Mouse (Mus musculus): Measurements from ENCODE around the gene Rfx7.

DNA sequence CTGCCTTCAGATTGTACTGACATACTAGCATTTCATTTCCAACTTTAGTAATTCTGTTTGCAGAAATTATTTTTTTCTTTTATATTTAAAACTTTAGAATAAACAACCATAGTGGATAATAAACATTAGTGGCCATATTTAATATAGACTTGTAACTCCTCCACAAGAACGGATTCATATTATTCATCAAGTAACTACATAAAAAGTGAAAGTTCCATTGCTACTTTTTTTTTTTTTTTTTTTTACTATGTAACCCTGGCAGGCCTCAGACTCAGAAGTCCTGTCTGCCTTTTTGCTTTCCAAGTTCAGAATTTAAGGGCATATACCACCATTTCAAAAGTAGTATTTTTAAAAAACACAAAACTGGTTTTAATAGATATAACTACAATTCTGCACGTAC lies 2.9 kb downstream of the Rfx7 start:
- no peak for TF ChIP-seq CTCF (IDR thresholded peaks at IDR 0.05; ENCODE audit: borderline replicate concordance, insufficient read depth, low read depth, low read length)
- no peak for TF ChIP-seq POLR2A (IDR thresholded peaks at IDR 0.05; ENCODE audit: borderline replicate concordance, insufficient read depth, low read length)
